In genomic region chr15:77935673-77936375, GRCm38 (mm10) we compare ENCODE assay signal across 12 mouse cellular contexts. TPM values are rescaled to one million over a fixed set of nuclear protein-coding genes. Genes with fewer than 3 reads are reported as not detected.
DNase-seq lines count a peak whose midpoint lies in the region; ATAC-seq lines count a peak whose summit lies in the region.
"Had no signal": no experiment of that assay in that cellular context is flagged by ENCODE, and none has a peak within 500 bp of the region (broad histone marks: within the 10 kb centered on the region; RNA-seq: fewer than 3 reads in every experiment).

No protein-coding gene starts in this region.

- no peaks in the 10 kb centered on the region for H3K27me3 ChIP-seq in embryonic facial prominence, embryonic 13.5 days
- H3K27me3 ChIP-seq in liver, embryonic 11.5 days (replicated peaks; ENCODE audit: control insufficient read depth, insufficient read depth, low read length) = no peaks in the 10 kb centered on the region
- no peaks in the 10 kb centered on the region for H3K27me3 ChIP-seq in midbrain, embryonic 15.5 days (replicated peaks)

- peaks cover 12% of the 10 kb centered on the region for H3K4me1 ChIP-seq in embryonic facial prominence, embryonic 13.5 days
- H3K4me1 ChIP-seq in liver, embryonic 11.5 days (replicated peaks; ENCODE audit: control insufficient read depth, insufficient read depth, low read length) = peaks cover 14% of the 10 kb centered on the region
- peaks cover 7% of the 10 kb centered on the region for H3K4me1 ChIP-seq in midbrain, embryonic 15.5 days

- no peaks in the 10 kb centered on the region for H3K36me3 ChIP-seq in embryonic facial prominence, embryonic 13.5 days
- no peaks in the 10 kb centered on the region for H3K36me3 ChIP-seq in liver, embryonic 11.5 days (ENCODE audit: control insufficient read depth, insufficient read depth, low read length)
- no peaks in the 10 kb centered on the region for H3K36me3 ChIP-seq in midbrain, embryonic 15.5 days (replicated peaks)

- peak overlapping the region; percentile 32; the same call in 1 of the 2 replicates for H3K9ac ChIP-seq in embryonic facial prominence, embryonic 13.5 days
- H3K9ac ChIP-seq in liver, embryonic 11.5 days (ENCODE audit: low read depth, low read length) = no peak overlapping the region
- no peak overlapping the region for H3K9ac ChIP-seq in midbrain, embryonic 15.5 days
- H3K9ac ChIP-seq: lung, embryonic 14.5 days had no signal

- no peak overlapping the region for H3K4me2 ChIP-seq in embryonic facial prominence, embryonic 13.5 days
- H3K4me2 ChIP-seq in liver, embryonic 11.5 days = no peak overlapping the region
- H3K4me2 ChIP-seq in midbrain, embryonic 15.5 days = no peak overlapping the region
- H3K4me2 ChIP-seq: lung, embryonic 14.5 days had no signal

- intact Hi-C loops in left cerebral cortex, postnatal 14 days (cut with DNase I) = no loop called here

- H3K9me3 ChIP-seq in embryonic facial prominence, embryonic 13.5 days = no peaks in the 10 kb centered on the region
- no peaks in the 10 kb centered on the region for H3K9me3 ChIP-seq in liver, embryonic 11.5 days (ENCODE audit: control insufficient read depth, low read length)
- H3K9me3 ChIP-seq in midbrain, embryonic 15.5 days = no peaks in the 10 kb centered on the region

- peak; percentile 63 to 69 for DNase-seq in left cerebral cortex, postnatal 14 days (ENCODE audit: low spot score in 2 of 2)
- no peak for DNase-seq in left cerebral cortex, adult 8-10 months (ENCODE audit: low spot score in 2 of 2)
- DNase-seq in layer of hippocampus, postnatal 14 days (ENCODE audit: low spot score in 2 of 2) = peak; percentile 59 to 79
- no peak for DNase-seq in liver, embryonic 11.5 days (ENCODE audit: low spot score)
- no peak for DNase-seq in urinary bladder, postnatal 4 days (ENCODE audit: low spot score in 2 of 2)
- DNase-seq: gastrocnemius, postnatal 36 days; kidney, adult 2 months; lung, embryonic 14.5 days; midbrain, embryonic 14.5 days had no signal

- H3K4me3 ChIP-seq in embryonic facial prominence, embryonic 13.5 days = no peak overlapping the region
- H3K4me3 ChIP-seq in liver, embryonic 11.5 days (ENCODE audit: low read depth, low read length) = no peak overlapping the region
- H3K4me3 ChIP-seq in midbrain, embryonic 15.5 days = no peak overlapping the region

- no peak for ATAC-seq in embryonic facial prominence, embryonic 13.5 days (ENCODE audit: insufficient number of reproducible peaks, insufficient read depth, low FRiP score, low TSS enrichment, low read depth)
- no peak for ATAC-seq in liver, embryonic 11.5 days (replicated peaks; ENCODE audit: low FRiP score)
- no peak for ATAC-seq in midbrain, embryonic 15.5 days (replicated peaks)
- ATAC-seq: activated CD4-positive, CD25-positive, alpha-beta regulatory T cell, adult 4 months had no signal

- no peak overlapping the region for H3K27ac ChIP-seq in embryonic facial prominence, embryonic 13.5 days
- no peak overlapping the region for H3K27ac ChIP-seq in liver, embryonic 11.5 days (ENCODE audit: low read depth, low read length)
- H3K27ac ChIP-seq in midbrain, embryonic 15.5 days = no peak overlapping the region

- WGBS in embryonic facial prominence, embryonic 13.5 days = 67% methylated on average over 14 of the region's 14 CpGs
- WGBS in liver, embryonic 11.5 days = 85% methylated on average over 14 of the region's 14 CpGs
- WGBS in midbrain, embryonic 15.5 days = 70% methylated on average over 14 of the region's 14 CpGs

RNA-seq across cellular contexts. Expression of gene Txn2, which starts 7.0 kb away (rescaled TPM):
- total RNA-seq in left cerebral cortex, postnatal 14 days (2021) = 100 to 1,000 TPM; 121 to 124 TPM
- total RNA-seq in left cerebral cortex, adult 8-10 months (2022) = 100 to 1,000 TPM; 126 to 139 (median 131) TPM
- 236 and 244 TPM in 2 replicates for polyA plus RNA-seq in embryonic facial prominence, embryonic 13.5 days (2015; fragmentation: Nextera tagmentation; extraction: Ambion mirVana)
- total RNA-seq in layer of hippocampus, postnatal 14 days (2021) = 100 to 1,000 TPM; 106 to 116 TPM
- 377 and 390 TPM in 2 replicates for polyA plus RNA-seq in liver, embryonic 11.5 days (2014; fragmentation: Nextera tagmentation; extraction: Ambion mirVana)
- 203 and 229 TPM in 2 replicates for polyA plus RNA-seq in midbrain, embryonic 15.5 days (2015; fragmentation: Nextera tagmentation; extraction: Ambion mirVana)

RNA-seq across cellular contexts. Expression of gene Foxred2, which starts 20.7 kb away (rescaled TPM):
- 10 to 100 TPM; 13.2 to 13.7 TPM for total RNA-seq in left cerebral cortex, postnatal 14 days (2021)
- total RNA-seq in left cerebral cortex, adult 8-10 months (2022) = 10 to 100 TPM; 12.1 to 15.8 (median 14.5) TPM
- polyA plus RNA-seq in embryonic facial prominence, embryonic 13.5 days (2015; fragmentation: Nextera tagmentation; extraction: Ambion mirVana) = 7.7 and 7.9 TPM in 2 replicates
- total RNA-seq in layer of hippocampus, postnatal 14 days (2021) = 10 to 100 TPM; 10.5 to 11.6 TPM
- polyA plus RNA-seq in liver, embryonic 11.5 days (2014; fragmentation: Nextera tagmentation; extraction: Ambion mirVana) = 3.3 and 3.6 TPM in 2 replicates
- 10.3 and 11.8 TPM in 2 replicates for polyA plus RNA-seq in midbrain, embryonic 15.5 days (2015; fragmentation: Nextera tagmentation; extraction: Ambion mirVana)

RNA-seq across cellular contexts. Expression of gene Eif3d, which starts 34.8 kb away (rescaled TPM):
- total RNA-seq in left cerebral cortex, postnatal 14 days (2021) = 100 to 1,000 TPM; 101 to 117 TPM
- 100 to 1,000 TPM in 2 of 4 experiments, 10 to 100 TPM in 2; 87.5 to 106 (median 98.6) TPM for total RNA-seq in left cerebral cortex, adult 8-10 months (2022)
- 196 and 204 TPM in 2 replicates for polyA plus RNA-seq in embryonic facial prominence, embryonic 13.5 days (2015; fragmentation: Nextera tagmentation; extraction: Ambion mirVana)
- total RNA-seq in layer of hippocampus, postnatal 14 days (2021) = 100 to 1,000 TPM in 1 of 2 experiments, 10 to 100 TPM in 1; 99.5 to 100 TPM
- polyA plus RNA-seq in liver, embryonic 11.5 days (2014; fragmentation: Nextera tagmentation; extraction: Ambion mirVana) = 327 and 368 TPM in 2 replicates
- 162 and 180 TPM in 2 replicates for polyA plus RNA-seq in midbrain, embryonic 15.5 days (2015; fragmentation: Nextera tagmentation; extraction: Ambion mirVana)

Comparison
In these comparisons a context has a peak if more than half of its experiments do, and no peak if none do; other contexts are left out.
1. DNase-seq: peak in left cerebral cortex, postnatal 14 days (2 of 2) and layer of hippocampus, postnatal 14 days (2 of 2); none in left cerebral cortex, adult 8-10 months (0 of 2), liver, embryonic 11.5 days (single experiment) and urinary bladder, postnatal 4 days (0 of 2).